Mouse (Mus musculus) thymus, adult 2 months (tissue): ENCODE results near the gene Cplx3.

Source experiments
- CTCF ChIP-seq: fragments of 200-500 bp; IDR thresholded peaks from 2 replicates; pipeline ENCODE4 v1.5.1; 2012; ENCODE audit warnings: mild to moderate bottlenecking, control low read depth, low read length, moderate library complexity, borderline replicate concordance; ENCODE audit not compliant: control insufficient read depth, poor library complexity, insufficient read depth; ENCODE audit errors: extremely low read depth
- POLR2A ChIP-seq: fragments of 200-500 bp; IDR thresholded peaks from 2 replicates; pipeline ENCODE4 v1.6.1; 2012; ENCODE audit warnings: mild to moderate bottlenecking, low read length, control low read depth, moderate library complexity; ENCODE audit not compliant: control insufficient read depth, poor library complexity, insufficient read depth; ENCODE audit errors: extremely low read depth

- TF ChIP-seq POLR2A (no peak), CTCF (no peak)
Observed at GRCm38 (mm10) chr9:57584991-57585390, 21.1 kb downstream of the Cplx3 start.
